Mouse (Mus musculus): ENCODE data around the gene Mecr.

DNA sequence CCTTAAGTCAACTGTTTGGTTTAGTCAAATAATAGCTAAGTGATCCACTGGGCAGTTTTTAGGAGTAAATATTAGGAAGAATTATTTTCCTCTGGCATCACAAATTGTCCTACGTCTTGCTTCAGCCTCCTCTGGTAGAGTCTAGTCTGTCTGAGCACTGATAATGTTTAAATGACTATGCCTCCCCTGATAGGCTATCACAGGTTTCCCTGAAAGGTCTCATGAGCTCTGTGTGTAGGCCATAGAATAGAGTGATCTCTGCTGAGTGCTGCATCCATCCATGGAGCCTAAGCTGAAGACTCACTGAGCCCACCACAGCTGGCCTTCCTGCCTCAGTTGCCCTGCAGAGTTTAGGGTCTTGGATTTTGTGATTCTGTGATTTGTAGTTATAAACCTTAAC, 45.3 kb downstream of the Mecr start:
- TF ChIP-seq E2F4 (IDR thresholded peaks at IDR 0.05; ENCODE audit: insufficient read depth) = no peak
- no peak for TF ChIP-seq MAX (IDR thresholded peaks at IDR 0.05; ENCODE audit: low read depth)
